Mouse (Mus musculus) cortical plate, adult 2 months (tissue): ENCODE measurements around the gene Zfp868.
"Not testable (repeated sequence)": the region's sequence is repeated elsewhere in the genome, so short reads cannot be mapped to it uniquely, and the experiment has no call there.

Source experiments
- CTCF ChIP-seq: fragments of 200-500 bp; IDR thresholded peaks from 2 replicates; pipeline ENCODE4 v1.5.1; 2011; ENCODE audit warnings: mild to moderate bottlenecking, control low read depth, low read length; ENCODE audit not compliant: insufficient read depth; ENCODE audit errors: extremely low read depth
- POLR2A ChIP-seq: fragments of 200-500 bp; IDR thresholded peaks from 2 replicates; pipeline ENCODE4 v1.6.1; 2011; ENCODE audit warnings: mild to moderate bottlenecking, low read length, control low read depth; ENCODE audit not compliant: insufficient read depth; ENCODE audit errors: extremely low read depth

GRCm38 (mm10) chr8:69584201-69584600 lies 41.1 kb downstream of the Zfp868 start:
- TF ChIP-seq CTCF, POLR2A: not testable (repeated sequence)
